Mouse (Mus musculus): ENCODE data around the gene Ppp1r13b. TPM values are rescaled to one million over a fixed set of nuclear protein-coding genes. Genes with fewer than 3 reads are reported as not detected.

The Ppp1r13b gene
- total RNA-seq, 2 experiments from 2014 or later = 13.8 to 18.8 TPM

DNA sequence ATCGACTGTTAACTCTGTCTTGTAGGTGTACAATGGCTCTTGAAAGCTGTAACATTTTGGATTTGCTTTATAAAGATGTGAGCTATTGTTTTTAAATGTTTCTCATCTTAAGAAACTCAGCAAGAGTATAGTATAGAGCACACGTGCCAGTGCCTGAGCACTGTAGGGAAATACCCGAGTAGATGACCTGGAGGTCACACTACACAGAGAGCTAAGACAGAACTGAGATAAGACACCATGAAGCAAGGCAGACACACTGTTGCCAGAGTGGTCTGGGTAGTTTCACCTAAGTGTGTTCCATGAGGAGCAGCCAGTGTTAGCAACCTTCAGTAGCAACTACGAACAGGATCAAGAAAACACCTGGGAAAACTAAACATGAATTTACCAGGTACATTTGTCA, 25.1 kb downstream of the Ppp1r13b start:
- no peak for DNase-seq

DNA sequence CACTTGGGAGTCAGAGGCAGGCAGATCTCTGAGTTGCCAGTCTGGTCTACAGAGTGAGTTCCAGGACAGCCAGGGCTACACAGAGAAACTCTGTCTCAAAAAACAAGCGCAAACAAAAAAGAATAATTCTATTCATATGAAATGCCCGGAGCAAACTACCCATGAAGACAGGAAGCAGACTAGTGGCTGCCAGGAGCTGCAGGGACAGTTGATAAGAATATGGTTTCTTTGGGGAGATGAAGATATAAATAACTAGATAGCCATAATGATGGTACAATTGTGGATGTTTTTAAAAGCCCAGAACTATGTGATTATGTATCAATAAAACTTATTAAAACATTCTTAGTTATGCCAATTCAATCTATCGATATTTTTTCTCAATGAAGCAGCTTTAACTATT, 25.9 kb downstream of the Ppp1r13b start:
- DNase-seq = no peak

DNA sequence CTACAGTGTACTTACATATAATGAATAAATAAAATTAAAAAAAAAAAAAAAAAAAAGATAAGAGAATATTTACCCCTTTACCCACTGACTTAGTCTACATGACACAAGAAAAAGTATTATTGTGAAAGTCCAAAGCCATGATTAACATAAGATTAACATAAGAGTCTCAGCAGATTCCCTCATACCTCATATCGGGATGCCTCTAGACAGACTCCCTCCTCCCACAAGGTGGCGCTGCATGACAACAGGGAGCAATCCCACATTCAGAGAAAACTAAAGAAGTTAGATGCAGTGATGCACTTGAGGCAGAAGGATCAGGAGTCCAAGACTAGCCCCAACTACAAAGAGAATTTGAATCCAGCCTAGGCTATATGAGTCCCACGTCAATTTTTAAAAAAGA, 29.7 kb downstream of the Ppp1r13b start:
- peak; percentile 89 to 93 for DNase-seq

DNA sequence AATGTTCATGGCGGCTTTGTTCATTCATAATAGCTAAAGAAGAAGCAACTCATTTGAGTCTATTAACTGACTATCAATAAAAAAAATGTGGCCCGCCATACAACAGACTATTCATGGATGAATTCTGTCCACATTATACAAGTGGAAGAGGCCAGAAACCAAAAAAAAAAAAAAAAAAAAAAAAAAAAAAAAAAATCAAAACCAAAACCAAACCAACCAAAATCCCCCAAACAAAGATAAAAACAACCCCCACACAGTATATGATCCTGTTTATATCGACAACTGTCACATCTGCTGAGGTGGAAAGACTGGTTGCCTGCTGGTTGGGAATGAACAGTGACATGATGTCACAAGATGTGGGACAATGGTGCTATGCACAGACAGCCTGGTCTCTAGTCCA, 32.4 kb downstream of the Ppp1r13b start:
- DNase-seq = no peak

DNA sequence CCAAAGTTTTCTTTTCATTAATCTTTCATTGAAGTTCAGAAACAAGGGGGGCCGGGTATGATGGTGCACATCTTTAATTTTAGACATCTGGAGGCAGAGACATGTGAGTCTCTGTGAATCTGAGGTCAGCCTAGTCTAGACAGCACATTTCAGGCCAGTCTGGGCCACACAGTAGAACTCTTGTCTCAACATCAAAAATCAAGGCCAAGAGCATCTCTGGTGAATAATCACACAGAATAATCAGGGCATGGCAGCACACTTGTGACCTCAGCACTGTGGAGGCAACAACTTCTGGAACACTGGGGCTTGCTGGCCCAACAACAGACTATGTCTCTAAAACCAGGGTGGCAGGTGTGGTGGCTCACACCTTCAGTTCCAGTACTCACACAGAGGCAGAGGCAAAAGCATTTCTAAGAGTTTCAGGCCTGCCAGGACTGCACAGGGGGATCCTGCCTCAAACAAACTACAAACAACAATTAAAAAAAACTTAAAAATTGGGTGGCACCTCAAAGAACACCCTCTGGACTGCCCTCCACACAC, 33.2 kb downstream of the Ppp1r13b start:
- DNase-seq = peak in 1 of 2 experiments; percentile 24

DNA sequence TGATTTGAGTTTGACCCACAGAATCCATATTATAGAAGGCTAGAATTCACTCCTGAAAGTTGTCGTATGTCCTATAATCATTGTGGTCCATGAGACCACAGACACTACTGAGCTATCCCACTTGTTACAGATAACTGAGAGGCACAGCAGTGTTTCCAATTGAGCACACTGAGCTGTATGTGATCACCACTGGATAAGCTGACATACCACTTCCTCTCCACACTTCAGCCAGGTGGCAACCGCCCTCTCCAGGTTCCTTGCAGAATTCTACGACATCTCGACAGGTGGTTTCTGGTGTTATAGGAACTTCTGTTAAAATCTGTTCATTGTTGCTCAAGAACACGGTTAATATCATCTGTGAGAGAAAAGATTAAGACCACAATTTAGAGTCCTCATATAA, 35.8 kb downstream of the Ppp1r13b start:
- DNase-seq = no peak

DNA sequence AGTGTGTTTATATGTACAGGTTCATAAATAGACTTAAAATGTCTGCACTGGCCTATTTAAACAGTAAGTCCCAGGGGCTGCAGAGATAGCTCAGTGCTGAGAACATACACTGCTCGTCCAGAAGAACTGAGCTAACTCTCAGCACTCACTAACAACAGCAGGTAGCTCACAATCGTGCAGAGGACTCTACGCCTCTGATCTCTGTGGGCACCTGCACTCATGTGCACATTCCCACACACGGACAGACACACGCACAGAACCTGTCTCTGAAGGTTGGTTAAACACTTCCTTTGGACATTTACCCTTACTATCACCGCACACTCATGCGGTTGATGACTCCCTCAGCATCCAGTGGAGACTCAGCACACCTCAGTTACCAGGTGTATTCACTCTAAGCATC, 37.1 kb downstream of the Ppp1r13b start:
- no peak for DNase-seq

DNA sequence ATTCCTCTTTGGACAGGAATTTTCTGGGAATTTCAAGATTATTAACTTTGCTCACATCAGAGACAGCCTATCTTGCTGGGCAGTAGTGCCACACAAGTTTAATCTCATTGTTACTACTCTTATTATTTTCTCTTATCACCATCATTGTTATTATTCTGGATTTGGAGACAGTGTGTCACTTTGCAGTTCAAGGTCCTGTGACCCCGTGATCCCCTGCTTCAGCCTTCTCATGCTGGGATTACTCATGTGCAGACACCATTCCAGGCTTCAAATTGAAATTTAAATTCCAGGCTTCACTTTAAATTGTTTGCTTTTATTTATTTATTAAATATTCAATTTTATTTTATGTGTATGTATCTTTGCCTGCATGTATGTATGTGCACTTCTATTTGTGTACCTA, 38.1 kb downstream of the Ppp1r13b start:
- peak; percentile 52 to 56 for DNase-seq

DNA sequence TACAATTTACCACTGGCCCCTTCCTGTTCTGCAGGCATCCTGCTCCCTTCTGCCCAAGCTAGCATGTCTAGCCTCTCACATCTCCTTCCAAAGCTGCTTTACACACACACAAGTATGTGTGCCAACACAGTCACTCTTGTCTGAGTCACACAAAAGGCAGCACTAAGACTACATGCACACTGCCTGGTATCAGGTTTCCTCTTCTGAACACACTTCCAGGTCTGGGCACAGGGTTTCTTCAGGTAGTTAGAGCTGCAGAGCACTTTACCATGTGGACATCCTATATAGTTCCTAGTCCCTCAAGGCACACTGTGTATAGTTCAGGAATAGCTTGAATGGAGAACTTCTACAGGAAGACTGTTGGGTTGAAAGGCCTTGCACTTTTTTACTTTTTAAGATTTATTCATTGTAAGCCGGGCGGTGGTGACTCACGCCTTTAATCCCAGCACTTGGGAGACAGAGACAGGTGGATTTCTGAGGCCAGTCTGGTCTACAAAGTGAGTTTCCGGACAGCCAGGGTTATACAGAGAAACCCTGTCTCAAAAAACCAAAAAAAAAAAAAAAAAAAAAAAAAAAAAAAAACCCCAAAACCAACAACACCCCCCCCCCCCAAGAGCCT, 43.6 kb downstream of the Ppp1r13b start:
- DNase-seq = peak; percentile 49 to 63

DNA sequence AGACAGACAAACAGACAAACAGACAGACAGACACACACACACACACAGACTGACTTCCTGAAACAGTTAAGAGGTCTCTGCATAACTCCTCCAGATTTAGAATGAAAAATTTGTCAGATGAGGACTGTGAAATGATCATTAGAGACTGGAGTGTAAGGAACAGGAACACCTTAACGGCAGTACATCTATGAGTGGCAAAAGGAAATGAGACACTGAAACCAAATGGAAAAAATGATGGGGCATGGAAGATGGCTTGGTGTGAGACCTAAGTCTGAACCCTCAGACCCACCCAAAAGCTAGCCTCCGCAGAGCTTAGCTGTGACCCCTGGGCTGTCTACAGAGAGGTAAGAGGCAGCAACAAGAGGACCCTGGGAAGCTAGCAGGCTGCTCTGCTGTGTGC, 52.5 kb downstream of the Ppp1r13b start:
- no peak for DNase-seq

DNA sequence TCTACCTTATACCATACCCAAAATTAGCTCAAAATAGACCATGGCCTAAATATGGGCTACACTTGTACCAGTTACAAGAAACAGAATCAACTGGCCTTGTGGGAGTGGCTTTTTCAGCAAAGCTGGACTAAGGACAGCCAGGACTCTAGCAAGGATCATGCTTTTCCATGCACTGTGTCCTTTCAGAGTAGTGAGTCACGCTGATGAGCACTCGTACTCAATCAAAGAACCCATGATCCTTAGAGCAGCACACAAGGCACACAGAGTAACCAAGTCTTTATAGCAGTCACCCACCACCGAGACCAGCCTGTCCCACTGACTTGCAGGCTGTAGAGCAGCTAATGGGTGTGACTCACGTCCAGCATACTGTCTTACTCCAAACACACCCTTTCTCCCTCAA, 54.4 kb downstream of the Ppp1r13b start:
- peak; percentile 50 to 65 for DNase-seq

DNA sequence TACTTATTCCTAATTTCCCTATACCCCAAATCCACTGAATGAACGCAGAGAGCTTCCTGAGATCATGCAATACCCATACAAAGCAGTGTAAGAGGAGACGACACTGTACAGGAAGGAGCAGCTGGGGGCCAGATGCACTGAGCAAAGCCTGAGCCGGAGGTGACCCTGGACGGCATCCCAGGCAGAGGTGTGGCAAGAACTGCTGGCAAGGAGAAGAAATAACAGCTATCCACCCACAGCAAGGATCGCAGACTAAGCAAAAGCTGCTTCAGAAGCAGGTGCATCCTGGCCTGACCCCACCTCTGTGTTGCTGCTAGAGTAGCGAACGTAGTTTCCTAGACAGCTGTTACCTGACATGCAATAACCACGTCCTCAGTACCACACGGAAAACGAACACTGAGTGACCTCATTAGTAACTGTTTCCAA, 54.9 kb downstream of the Ppp1r13b start:
- peak; percentile 78 to 80 for DNase-seq

DNA sequence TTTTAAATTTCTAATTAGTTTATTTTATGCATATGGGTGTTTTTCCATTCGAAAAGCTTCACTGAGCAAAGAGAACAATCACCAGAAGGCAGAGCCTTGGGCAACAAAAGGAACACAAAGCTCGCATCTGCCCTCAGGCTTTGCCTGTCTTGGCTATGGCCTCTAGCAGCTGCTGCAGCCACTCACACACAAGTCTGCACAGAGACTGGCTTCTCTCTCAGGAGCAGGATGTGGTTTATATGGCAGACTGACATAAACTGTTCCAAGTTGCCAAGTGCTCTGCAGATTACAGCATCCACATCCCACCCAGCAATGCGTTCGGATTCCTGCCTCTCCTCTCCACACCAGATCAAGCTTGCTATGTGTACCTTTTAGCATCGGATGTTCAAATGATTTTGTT, 56.2 kb downstream of the Ppp1r13b start:
- DNase-seq = no peak

DNA sequence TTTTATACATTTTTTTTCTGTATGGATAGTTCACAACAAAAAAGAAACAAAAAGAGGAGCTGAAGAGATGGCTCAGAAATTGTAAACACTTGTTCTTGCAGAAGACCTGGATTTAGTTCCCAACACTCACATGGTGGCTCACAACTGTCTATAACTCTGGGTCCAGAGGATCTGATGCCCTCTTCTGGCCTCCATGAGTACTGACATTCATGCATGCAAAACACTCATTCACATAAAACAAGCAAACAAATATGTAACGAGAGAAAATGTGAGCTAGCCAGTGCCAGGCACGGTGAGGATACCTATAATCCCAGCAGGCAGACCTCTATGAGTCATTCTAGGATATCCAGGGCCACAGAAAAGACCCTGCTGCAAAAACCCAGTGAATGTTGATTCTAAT, 56.7 kb downstream of the Ppp1r13b start:
- DNase-seq = no peak

DNA sequence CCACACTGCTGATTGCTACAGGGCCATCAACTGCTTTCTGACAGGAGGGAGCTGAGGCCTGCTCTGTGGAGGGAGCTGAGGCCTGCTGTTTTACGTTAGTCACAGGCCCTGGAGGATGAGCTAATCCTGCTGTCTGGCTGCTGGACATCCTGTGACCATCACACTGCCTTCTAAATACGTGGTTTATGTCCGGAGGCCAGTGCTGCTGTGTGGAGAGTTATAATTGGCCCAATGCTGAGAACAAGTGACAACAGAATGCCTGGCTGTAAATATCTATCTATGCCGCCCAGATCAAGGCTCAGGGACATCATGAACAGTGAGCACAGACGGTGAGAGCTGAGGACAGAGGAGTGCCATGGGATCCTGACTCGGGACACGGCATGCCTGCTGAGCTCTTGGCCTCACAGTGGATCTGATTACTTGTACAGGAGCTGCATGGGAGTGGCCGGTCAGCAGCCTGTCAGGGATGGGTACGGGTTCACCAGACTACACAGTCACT, 59.6 kb downstream of the Ppp1r13b start:
- peak in 1 of 2 experiments; percentile 44 for DNase-seq

DNA sequence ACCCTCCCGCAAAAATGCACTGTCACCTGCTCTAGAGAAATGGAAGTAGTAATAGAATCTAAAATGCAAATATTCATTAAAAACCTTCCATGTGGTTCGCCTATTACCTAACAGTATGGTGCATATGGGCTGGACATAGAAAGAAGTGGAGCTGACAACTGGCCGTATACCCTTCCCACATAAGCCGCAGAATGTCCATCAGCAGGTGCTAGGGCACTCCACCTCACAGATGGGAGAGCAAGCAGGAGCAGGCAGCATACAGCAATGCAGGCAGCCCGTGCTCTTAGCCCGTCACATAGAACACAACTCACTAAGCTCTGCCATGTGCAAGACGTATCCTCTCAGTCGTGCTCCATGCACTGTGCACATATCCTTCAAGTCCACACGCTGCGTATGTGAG, 61.1 kb downstream of the Ppp1r13b start:
- DNase-seq = no peak

DNA sequence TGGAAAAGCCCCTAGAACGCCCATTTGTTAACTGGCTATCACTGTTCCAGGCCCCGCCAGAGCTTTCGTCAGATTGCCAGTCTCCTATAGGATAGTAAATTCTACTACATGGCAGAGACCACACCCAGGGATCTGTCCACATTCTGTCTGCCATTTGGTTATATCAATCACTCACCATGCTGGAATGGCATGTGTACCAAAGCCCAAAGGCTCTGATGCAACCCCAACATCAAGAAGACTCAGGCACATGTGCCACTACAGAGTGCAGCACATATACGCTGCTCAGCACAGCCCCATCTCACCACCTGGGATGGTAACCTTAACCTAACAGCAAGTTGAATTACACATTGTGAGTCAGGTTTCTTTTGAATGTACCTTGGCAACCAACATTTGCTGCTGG, 62.0 kb downstream of the Ppp1r13b start:
- DNase-seq = no peak

DNA sequence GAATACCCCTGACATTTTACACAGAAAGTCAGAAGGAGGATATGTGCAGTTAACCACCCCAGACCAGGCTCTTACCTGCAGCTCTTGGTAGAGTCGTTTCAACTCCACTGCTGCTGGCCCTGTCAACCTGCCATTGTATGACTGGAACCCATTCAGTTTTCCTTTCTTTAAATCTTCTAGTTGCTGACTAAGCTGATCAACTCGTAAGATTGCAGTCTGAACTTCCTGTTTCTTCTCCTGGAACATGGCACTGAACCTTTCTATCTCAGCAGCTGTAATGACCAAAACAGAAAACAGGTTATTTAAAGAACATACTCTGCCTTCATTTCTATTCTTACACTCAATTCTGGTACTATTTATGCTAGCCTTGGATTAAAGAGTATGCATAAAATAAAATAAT, 64.4 kb downstream of the Ppp1r13b start:
- DNase-seq = no peak

DNA sequence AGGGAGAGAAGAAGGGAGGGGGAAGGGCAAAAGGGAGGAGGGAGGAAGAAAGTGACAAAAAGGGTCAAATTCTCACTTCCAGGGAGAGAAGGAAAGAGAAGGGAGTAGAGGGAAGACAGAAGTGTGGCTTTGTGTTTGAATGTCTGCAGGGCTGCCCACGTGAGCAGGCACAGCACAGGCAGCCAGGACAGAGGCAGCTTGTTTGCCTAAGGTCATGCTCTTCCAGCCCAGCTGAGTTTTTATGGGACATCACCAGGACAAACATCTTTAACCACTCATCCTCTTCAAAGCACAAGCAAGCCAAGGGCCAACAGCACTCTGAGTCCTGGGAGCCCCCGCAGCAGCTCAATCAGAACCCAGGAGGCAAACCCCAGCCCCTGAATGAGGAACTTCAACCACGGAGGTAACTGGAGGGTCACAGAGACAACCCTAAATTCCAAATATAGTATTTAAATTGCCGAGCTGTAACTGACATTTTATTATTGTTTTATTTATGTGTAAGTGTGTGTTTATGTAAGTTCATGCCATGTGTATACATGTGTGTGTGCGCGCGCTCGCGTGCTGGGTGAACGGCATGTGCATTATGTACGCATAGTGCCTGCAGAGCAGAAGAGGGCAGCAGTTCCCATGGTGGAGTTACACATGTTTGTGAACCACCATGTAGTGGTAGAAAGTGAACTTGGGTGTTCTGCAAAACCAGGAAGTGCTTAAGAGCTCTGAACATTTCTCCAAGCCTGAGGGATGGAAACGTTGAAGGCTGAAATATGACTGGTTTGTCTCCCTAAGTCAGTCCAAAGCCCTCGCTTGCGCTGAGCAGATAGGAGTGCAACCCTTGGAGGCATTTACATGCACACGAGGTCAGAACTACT, 65.1 kb downstream of the Ppp1r13b start:
- no peak for DNase-seq

DNA sequence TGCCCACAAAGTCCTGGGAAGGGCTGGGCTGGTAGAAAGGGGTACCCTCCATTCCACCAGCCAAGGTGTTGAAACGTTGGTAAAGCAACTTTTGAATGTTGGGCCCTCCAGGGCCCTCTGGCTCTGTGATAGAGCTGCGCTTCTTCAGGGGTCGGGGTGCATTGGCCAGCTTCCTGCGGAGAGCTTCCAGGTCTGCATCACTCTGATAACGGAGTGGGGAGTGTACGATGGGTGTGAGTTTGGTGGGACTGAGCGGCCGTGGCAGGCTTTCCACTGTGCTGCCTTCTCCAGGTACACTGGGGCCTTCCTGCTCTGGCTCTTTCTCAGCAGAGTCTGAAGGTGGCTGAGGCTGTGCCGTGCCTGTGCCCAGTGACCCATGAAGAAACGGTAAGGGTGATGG, 74.5 kb downstream of the Ppp1r13b start:
- DNase-seq = no peak

DNA sequence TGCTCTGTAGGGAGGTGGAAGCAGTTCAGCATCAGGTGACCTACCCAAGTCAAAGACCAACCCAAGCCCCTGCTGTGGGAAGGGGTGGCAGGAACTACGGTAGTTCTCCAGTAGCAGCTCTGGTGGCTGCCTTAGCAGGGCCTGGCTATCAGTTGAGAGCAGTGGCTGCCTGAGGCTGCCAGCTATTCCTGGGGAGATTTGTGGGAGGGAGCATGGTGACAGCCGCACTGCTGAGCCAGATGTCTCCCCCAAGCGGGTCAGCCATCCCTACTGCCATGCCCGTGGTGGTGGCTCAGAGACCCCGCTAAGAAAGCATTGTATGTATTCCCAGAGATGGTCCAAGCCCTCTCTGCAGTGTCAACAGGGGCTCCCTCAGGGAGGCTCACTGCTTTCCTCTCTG, 75.3 kb downstream of the Ppp1r13b start:
- no peak for DNase-seq

DNA sequence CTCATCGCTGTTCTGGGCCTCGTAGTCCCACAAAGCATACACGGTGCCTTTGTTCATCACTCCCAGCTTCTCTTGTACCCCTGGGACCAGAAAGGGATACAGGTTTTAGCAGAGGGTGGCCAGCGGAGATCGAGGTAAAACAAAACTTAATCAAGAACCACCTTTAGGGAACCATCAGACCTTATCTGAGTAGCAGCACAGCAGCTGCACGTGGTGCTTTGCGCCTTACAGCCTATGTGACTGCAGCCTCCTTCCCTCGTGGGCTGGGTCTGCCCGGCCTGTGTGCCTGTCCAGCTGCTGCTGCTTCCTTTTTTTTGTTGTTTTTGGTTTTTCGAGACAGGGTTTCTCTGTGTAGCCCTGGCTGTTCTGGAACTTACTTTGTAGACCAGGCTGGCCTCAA, 77.5 kb downstream of the Ppp1r13b start:
- peak in 1 of 2 experiments; percentile 1 for DNase-seq

DNA sequence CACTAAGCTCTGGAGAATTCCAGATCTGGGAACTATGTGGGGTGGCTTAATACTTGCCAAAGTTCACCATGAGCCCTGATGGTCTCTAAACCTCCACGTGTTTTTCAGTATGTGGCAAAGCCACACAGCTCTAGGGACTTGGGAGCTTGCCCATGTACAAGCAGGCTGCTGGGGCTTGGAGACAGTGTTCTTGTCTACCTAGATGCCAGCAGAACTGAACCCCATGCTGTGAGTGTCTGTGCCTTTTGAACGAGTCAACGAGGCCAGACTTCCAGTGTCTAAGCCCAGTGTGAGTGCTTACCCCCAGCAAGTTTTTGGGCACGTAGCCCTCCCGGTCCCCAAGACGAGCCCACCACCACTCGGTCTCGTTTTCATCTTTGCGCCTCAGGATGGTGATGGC, 78.0 kb downstream of the Ppp1r13b start:
- peak in 1 of 2 experiments; percentile 0 for DNase-seq

All from adrenal gland, postnatal 36 days (tissue).